Mouse (Mus musculus) left cerebral cortex, adult 2 months (tissue): ENCODE measurements around the gene Stard3nl. TPM values are rescaled to one million over a fixed set of nuclear protein-coding genes. Genes with fewer than 3 reads are reported as not detected.

Experiments used
- total RNA-seq, 2 experiments: library from RNA; stranded (reverse); gene quantifications; 2 replicates each; pipeline ENCODE4 v1.2.3; 2021

The Stard3nl gene
- total RNA-seq, 2 experiments from 2014 or later, result 63.8 to 69.7 TPM

Other genes with a start within 250 kb of the Stard3nl start
- 10 to 100 TPM; 98.4 to 98.5 TPM for gene Epdr1, start 224.1 kb upstream of the Stard3nl start, total RNA-seq
- gene Sfrp4, start 227.3 kb upstream of the Stard3nl start, total RNA-seq, result 1 to 10 TPM; 2.4 to 2.7 TPM